Comparison of ENCODE assay signal across 11 mouse cellular contexts in the genomic region with DNA sequence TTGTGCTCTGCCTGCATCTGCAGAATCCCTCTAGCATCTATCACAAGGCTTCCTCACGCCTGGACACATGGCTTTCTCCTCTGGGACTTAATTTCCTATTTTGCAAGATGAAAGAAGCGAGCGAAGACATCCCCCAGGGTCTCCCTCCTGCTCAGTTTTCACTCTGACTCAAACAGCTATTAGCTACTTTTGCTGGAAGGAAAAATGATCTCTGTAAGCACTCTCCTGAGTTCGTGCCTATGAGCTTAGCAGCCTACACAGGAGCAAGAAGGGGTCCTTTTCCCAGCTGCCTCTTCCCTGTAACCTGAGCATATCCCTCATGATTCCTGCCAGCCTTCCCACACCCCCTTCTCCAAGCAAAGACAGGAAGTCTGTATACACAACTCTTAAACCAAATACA.
DNase-seq lines count a peak whose midpoint lies in the region; ATAC-seq and TF ChIP-seq lines count a peak whose summit lies in the region.
"Had no signal": no experiment of that assay in that cellular context is flagged by ENCODE, and none has a peak within 500 bp of the region (broad histone marks: within the 10 kb centered on the region; RNA-seq: fewer than 3 reads in every experiment).

No protein-coding gene starts in this region.

- no peak for TF ChIP-seq CTCF in hindbrain, postnatal 0 days (IDR thresholded peaks at IDR 0.05; ENCODE audit: low read depth)

- no peaks in the 10 kb centered on the region for H3K27me3 ChIP-seq in kidney, embryonic 15.5 days
- no peaks in the 10 kb centered on the region for H3K27me3 ChIP-seq in embryonic facial prominence, embryonic 15.5 days
- H3K27me3 ChIP-seq in hindbrain, postnatal 0 days (ENCODE audit: insufficient read depth, low read length) = no peaks in the 10 kb centered on the region
- H3K27me3 ChIP-seq in neural tube, embryonic 13.5 days = no peaks in the 10 kb centered on the region
- H3K27me3 ChIP-seq: lung, embryonic 15.5 days had no signal

- H3K9me3 ChIP-seq in kidney, embryonic 15.5 days (replicated peaks) = no peaks in the 10 kb centered on the region; the same call in 1 of the 2 replicates
- no peaks in the 10 kb centered on the region for H3K9me3 ChIP-seq in embryonic facial prominence, embryonic 15.5 days (replicated peaks)
- H3K9me3 ChIP-seq in hindbrain, postnatal 0 days (ENCODE audit: low read length) = no peaks in the 10 kb centered on the region
- H3K9me3 ChIP-seq in neural tube, embryonic 13.5 days = no peaks in the 10 kb centered on the region
- H3K9me3 ChIP-seq: lung, embryonic 15.5 days had no signal

- peak; percentile 64 for ATAC-seq in kidney, embryonic 15.5 days (replicated peaks; ENCODE audit: low FRiP score)
- peak; percentile 43; the same call in 1 of the 2 replicates for ATAC-seq in embryonic facial prominence, embryonic 15.5 days (ENCODE audit: insufficient number of reproducible peaks, low FRiP score, low TSS enrichment, low read depth)
- no peak for ATAC-seq in hindbrain, postnatal 0 days
- no peak for ATAC-seq in neural tube, embryonic 13.5 days (ENCODE audit: low read depth)
- ATAC-seq: activated CD4-positive, CD25-positive, alpha-beta regulatory T cell, adult 4 months had no signal

- no peak overlapping the region for H3K9ac ChIP-seq in kidney, embryonic 15.5 days
- no peak overlapping the region for H3K9ac ChIP-seq in embryonic facial prominence, embryonic 15.5 days
- no peak overlapping the region for H3K9ac ChIP-seq in hindbrain, postnatal 0 days (replicated peaks; ENCODE audit: low read length)
- no peak overlapping the region for H3K9ac ChIP-seq in neural tube, embryonic 13.5 days
- H3K9ac ChIP-seq: lung, embryonic 15.5 days had no signal

- no peaks in the 10 kb centered on the region for H3K4me1 ChIP-seq in kidney, embryonic 15.5 days
- no peaks in the 10 kb centered on the region for H3K4me1 ChIP-seq in embryonic facial prominence, embryonic 15.5 days
- 0 out of 2 replicates have a peak, but pooled peaks cover 4% of the 10 kb centered on the region for H3K4me1 ChIP-seq in hindbrain, postnatal 0 days (ENCODE audit: insufficient read depth, low read length)
- H3K4me1 ChIP-seq in neural tube, embryonic 13.5 days (replicated peaks) = peaks cover 32% of the 10 kb centered on the region
- H3K4me1 ChIP-seq: lung, embryonic 15.5 days had no signal

- WGBS in kidney, embryonic 15.5 days = 26% methylated on average over 4 of the region's 4 CpGs
- WGBS in embryonic facial prominence, embryonic 15.5 days = 11% methylated on average over 4 of the region's 4 CpGs
- 53% methylated on average over 4 of the region's 4 CpGs for WGBS in hindbrain, postnatal 0 days
- WGBS in neural tube, embryonic 13.5 days = 34% methylated on average over 4 of the region's 4 CpGs

- no peak overlapping the region for H3K4me3 ChIP-seq in kidney, embryonic 15.5 days (replicated peaks)
- H3K4me3 ChIP-seq in embryonic facial prominence, embryonic 15.5 days (replicated peaks) = no peak overlapping the region
- no peak overlapping the region for H3K4me3 ChIP-seq in hindbrain, postnatal 0 days (ENCODE audit: low read length)
- no peak overlapping the region for H3K4me3 ChIP-seq in neural tube, embryonic 13.5 days
- H3K4me3 ChIP-seq: lung, embryonic 15.5 days had no signal

- no peak for DNase-seq in kidney, adult 18-20 months
- DNase-seq in hindbrain, postnatal 0 days (ENCODE audit: low spot score) = peak; percentile 41
- DNase-seq in right cerebral cortex, adult 2 months (ENCODE audit: low spot score in 2 of 2) = no peak
- no peak for DNase-seq in frontal cortex, postnatal 36 days (ENCODE audit: low spot score in 2 of 2)
- DNase-seq in left cerebral cortex, adult 18-20 months (ENCODE audit: low spot score in 2 of 2) = no peak

- H3K36me3 ChIP-seq in kidney, embryonic 15.5 days = no peaks in the 10 kb centered on the region
- no peaks in the 10 kb centered on the region for H3K36me3 ChIP-seq in embryonic facial prominence, embryonic 15.5 days
- no peaks in the 10 kb centered on the region for H3K36me3 ChIP-seq in hindbrain, postnatal 0 days (ENCODE audit: insufficient read depth, low read length)
- no peaks in the 10 kb centered on the region for H3K36me3 ChIP-seq in neural tube, embryonic 13.5 days
- H3K36me3 ChIP-seq: G1E; lung, embryonic 15.5 days had no signal

- no peak overlapping the region for H3K27ac ChIP-seq in kidney, embryonic 15.5 days
- H3K27ac ChIP-seq in embryonic facial prominence, embryonic 15.5 days (replicated peaks) = no peak overlapping the region
- peak overlapping the region; percentile 38; the same call in 1 of the 2 replicates for H3K27ac ChIP-seq in hindbrain, postnatal 0 days
- peak overlapping the region; percentile 75 for H3K27ac ChIP-seq in neural tube, embryonic 13.5 days (replicated peaks)
- H3K27ac ChIP-seq: lung, embryonic 15.5 days had no signal

- no peak overlapping the region for H3K4me2 ChIP-seq in kidney, embryonic 15.5 days
- H3K4me2 ChIP-seq in embryonic facial prominence, embryonic 15.5 days (replicated peaks) = no peak overlapping the region
- H3K4me2 ChIP-seq in hindbrain, postnatal 0 days (ENCODE audit: low read depth, low read length) = no peak overlapping the region
- no peak overlapping the region for H3K4me2 ChIP-seq in neural tube, embryonic 13.5 days
- H3K4me2 ChIP-seq: lung, embryonic 15.5 days had no signal

Comparison
In these comparisons a context has a peak if more than half of its experiments do, and no peak if none do; other contexts are left out.
1. ATAC-seq: peak in kidney, embryonic 15.5 days (single experiment) and embryonic facial prominence, embryonic 15.5 days (single experiment); none in hindbrain, postnatal 0 days (single experiment) and neural tube, embryonic 13.5 days (single experiment).
2. H3K27ac ChIP-seq: peak in hindbrain, postnatal 0 days (single experiment) and neural tube, embryonic 13.5 days (single experiment); none in kidney, embryonic 15.5 days (single experiment) and embryonic facial prominence, embryonic 15.5 days (single experiment).